Mouse (Mus musculus) R1 (cell line): ENCODE measurements around the gene Grik5.

ENCODE experiments used
- DNase-seq: peaks from one replicate; pipeline ENCODE4 v3.0.0-alpha.2; 2018; ENCODE audit warnings: low read depth, low spot score

The Grik5 gene

DNA sequence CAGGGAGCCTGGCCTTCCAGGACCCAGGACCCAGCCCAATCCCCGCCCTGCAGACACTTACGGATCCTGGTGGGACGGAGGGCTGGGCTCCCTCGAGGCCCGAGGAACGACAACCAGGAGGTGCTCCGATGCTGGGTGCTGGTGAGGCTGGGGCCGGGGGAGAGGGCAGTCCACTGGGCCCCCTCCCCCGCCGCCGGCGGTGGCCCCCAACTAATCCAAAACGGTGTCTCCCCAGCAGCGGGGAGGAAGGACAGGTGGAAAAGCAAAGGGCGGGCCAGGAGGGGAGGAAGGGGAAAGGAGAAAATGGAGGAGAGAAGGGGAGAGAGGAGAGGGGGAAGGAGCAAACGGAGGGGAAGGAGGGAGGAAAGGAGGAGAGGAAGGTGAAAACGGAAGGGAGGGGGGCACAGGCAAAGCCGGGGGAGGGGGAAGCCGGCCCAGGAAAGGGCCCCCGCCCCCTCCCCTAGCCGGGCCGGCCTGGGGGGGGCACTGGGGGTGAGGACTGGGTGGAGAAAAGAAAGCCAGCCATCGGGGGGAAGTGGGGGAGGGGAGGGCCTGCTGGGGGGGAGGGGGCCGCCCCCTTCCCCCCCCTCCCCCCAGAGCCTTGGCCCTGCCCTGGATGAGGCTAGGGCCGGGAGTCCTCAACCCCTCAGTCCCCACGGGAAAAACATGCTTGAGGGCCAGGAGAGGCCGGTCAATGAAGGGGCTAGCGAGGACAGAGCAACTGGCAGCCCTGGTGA lies at the start of gene Grik5, which contains the start of gene Zfp574:
Gene Grik5, minus strand, starts transcription at position 368 of the 737 bp plus-strand sequence.
Gene Zfp574, plus strand, starts transcription at position 589 of the 737 bp plus-strand sequence.
- DNase-seq: no peak

GRCm38 (mm10) chr7:25121240-25121786 lies 49.2 kb upstream of the Grik5 start:
- DNase-seq: no peak

DNA sequence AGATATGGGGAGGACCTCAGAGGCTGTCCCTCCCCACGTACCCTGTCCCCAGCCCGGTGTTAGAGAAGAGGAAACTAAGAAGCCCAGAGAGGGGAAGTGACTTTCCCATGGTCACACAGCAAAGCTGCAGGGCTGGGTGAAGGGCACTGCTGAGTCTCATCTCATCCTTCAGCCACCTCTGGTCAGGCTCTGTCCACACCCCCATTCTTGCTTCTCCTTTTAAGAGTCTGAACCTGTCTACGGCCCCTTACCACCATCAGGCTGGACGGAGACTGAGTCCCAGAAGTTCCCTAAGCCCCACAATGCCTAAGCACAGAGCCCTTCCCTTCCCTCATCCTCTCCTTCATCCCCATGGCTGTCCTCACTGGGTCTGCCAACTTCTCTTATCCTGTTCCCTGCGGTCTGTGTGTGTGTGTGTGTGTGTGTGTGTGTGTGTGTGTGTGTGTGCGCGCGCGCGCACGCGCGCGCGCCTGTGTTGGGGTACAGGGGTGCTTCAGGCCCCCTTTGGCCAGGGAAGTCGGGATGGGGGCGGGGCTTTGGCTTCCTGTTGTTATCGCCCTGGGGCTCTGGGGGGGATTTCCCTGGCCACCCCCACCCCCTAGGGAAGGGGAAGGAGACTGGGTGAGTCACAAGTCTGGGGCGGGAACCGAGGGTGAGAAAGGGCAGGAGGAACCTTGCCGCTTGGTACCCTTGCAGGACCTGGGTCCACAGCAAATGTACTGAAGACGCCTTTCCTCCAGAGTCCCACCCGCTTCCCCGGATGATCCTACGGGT lies 48.1 kb upstream of the Grik5 start:
- DNase-seq: no peak

GRCm38 (mm10) chr7:25112956-25113603 lies 40.9 kb upstream of the Grik5 start:
- no peak for DNase-seq

GRCm38 (mm10) chr7:25112178-25112955 lies 40.2 kb upstream of the Grik5 start:
- no peak for DNase-seq

GRCm38 (mm10) chr7:25110336-25110735 lies 38.2 kb upstream of the Grik5 start:
- DNase-seq: no peak

- DNase-seq: no peak
Measured at GRCm38 (mm10) chr7:25109355-25109754, 37.2 kb upstream of the Grik5 start.

GRCm38 (mm10) chr7:25106790-25107502 lies 34.8 kb upstream of the Grik5 start:
- DNase-seq: peak; percentile 63

DNA sequence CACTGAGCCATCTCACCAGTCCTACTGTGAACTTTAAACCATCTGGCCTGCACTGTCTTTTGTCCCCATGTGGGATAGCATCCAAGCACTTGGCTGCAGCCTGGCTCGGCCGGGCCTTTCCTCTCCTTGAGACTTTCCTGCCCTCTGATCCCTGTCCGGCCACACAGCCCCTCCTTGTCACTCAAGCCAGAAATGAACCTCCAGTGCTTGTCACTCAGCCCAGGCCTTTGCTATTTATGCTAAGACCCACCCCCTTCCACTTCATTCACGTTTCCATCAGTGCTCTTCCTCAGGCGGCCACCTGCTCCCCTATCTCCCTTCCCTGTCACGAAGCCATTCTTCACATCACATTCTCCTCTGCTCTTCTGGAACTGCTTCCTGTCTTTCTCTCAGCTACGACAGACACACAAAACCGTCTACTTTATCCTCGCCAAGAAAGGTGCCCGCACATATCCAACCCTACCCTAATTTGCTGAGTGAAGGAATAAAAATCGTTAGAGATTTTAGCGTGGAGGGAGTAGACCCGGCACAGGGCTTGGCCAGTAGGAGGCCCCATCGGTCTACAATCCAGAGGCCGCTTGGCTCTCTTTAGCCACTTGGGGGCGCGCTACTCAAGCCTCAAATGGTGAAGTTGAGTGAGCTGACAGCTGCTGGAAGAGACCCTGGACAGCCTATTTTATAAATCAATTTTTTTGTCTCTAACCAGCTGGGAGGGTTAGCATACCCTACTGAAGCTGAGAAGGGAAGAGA lies 33.4 kb upstream of the Grik5 start:
- DNase-seq: peak; percentile 89

- peak; percentile 75 for DNase-seq
Measured at GRCm38 (mm10) chr7:25099581-25099980, 27.4 kb upstream of the Grik5 start.

DNA sequence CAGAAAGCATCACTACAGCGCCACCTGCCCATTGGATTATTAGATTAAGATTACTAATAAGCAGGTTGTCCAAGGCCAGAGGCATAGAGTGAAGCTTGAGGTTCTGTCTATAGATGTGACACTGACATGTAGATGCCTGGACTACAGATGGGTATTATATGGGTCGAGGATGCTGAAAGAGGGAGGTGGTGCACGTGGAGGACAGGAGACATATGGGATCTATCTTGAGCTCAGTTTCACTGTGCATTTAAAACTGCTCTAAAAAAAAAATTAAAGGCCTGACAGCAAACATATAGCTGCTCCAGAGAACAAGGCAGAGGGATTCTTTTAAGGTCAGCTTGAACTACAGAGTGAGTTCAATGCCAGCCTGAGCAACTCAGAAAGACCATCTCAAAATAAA lies 26.0 kb upstream of the Grik5 start:
- DNase-seq: no peak

- DNase-seq: no peak
Measured at GRCm38 (mm10) chr7:25089875-25090274, 17.7 kb upstream of the Grik5 start.

GRCm38 (mm10) chr7:25088968-25089367 lies 16.8 kb upstream of the Grik5 start:
- DNase-seq: no peak

DNA sequence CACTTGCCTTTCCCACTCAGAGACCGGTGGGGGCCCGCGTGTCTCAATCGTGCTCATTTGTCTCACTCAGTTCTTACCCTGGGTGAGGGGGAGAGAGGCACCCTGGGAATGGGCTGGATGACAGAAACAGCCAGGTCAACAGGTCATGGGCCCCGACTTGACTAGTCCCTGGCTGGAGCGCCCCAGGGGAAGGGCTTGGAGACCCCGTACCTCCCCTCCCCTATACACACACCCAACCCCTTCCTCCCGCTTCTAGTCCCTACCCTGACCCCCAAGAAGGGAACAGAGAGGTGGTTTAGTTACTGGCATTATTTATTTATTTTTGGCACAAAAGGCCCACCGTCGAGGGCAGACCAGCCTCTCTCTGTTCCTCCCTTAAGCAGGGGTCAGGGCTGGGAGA lies 16.4 kb upstream of the Grik5 start:
- DNase-seq: no peak

DNA sequence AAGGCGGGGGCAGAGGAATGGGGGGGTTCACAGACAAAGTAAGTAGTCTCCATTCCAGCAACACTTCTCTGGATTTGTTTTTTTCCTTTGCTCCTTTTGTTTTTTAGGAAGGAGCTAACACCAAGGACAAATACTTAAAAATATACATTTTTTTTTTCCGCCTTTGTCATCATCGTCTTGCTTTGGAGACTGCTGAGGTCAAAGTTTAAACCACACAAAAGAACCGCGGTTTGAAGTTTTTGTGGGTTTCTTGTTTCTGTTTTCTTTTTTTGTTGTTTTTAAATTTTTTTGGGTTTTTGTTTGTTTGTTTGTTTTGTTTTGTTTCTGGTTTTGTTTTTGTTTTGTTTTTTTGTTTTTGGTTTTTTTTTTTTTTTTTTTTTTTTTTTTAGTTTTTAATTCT lies 15.8 kb upstream of the Grik5 start:
- DNase-seq: no peak

- DNase-seq: no peak
Measured at GRCm38 (mm10) chr7:25087256-25087912, 15.2 kb upstream of the Grik5 start.

- DNase-seq: peak; percentile 75
Measured at GRCm38 (mm10) chr7:25086656-25087055, 14.5 kb upstream of the Grik5 start.

GRCm38 (mm10) chr7:25084621-25085020 lies 12.5 kb upstream of the Grik5 start:
- DNase-seq: no peak

- DNase-seq: peak; percentile 89
Measured at GRCm38 (mm10) chr7:25082510-25082909, 10.4 kb upstream of the Grik5 start.
